Mouse (Mus musculus) heart, adult 18-20 months (tissue): ENCODE measurements around the gene Ap3d1. TPM values are rescaled to one million over a fixed set of nuclear protein-coding genes. Genes with fewer than 3 reads are reported as not detected.
A peak's percentile ranks its signal among the peaks of the same experiment; 100 is the strongest.

Source experiments
- DNase-seq, 2 experiments: peaks; one replicate each; pipeline ENCODE4 v3.0.0; 2021 to 2022; ENCODE audit warnings: mixed read lengths in 1 of 2
- total RNA-seq, 2 experiments: library from RNA; stranded (reverse); gene quantifications; 2 replicates each; pipeline ENCODE4 v1.2.3; 2021

Gene Ap3d1
- total RNA-seq, 2 experiments from 2014 or later = 42.3 to 45.0 TPM

DNA sequence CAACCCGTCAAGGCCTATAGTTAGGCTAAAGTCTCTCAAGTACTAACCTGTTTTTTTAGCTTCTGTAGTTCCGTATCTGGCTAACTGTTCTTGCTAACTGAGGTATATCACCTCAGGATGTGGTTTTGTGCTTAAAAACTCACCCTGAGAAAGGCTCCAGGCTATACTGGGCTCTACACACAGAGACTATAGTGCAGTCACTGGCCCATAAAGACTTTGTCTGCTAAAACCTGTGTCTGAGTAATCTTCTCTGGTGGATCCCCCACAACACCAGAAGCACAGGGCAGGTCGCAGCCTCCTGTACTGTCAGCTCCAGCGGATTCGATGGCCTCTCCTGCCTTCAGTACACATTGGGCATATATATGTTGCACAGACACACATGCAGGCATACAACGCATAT lies 60.1 kb downstream of the Ap3d1 start:
- DNase-seq = no peak

GRCm38 (mm10) chr10:80680260-80680696 lies 61.8 kb downstream of the Ap3d1 start:
- DNase-seq = no peak

- peak in 1 of 2 experiments; percentile 60 for DNase-seq
Observed at GRCm38 (mm10) chr10:80679556-80680259, 62.4 kb downstream of the Ap3d1 start.

DNA sequence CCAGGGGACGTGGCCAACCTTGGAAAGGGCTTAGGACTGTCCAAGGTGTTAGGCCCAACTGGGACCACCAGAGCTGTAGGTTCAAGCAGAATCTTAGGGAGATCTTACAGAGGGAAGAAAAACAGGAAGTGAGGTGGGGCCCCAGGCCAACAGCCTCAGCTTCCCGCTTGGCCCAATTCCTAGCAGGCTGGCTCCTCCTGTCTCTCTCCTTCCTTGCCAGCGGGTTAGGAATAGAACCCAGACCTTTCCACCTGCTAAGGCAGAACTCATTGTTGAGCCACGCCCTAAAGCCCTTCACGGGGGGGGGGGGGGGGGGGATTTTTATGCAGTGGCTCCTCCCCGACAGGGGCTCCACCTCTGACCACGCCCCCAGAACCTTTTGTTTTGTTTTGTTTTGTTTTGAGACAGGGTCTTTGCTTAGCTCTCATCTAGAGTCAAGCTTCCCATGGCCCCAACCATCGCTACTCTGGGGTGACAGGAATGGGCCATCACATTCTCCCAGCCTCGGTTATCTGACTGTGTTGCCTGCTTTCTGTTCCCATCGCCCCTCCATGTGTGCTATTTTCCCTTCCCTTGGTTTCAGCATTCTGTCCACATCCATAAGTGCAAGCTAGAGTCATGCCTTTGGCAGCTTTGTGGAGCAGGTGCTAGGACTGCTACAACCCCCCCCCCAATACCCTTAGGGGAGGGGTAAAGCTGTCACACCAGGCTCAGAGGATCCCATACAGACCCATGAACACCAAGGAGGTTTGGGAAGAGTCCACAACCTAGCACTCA lies 63.3 kb downstream of the Ap3d1 start:
- peak; percentile 47 to 80 for DNase-seq

- DNase-seq = peak; percentile 94 to 98
Observed at GRCm38 (mm10) chr10:80677942-80678436, 64.1 kb downstream of the Ap3d1 start, which contains the start of gene Mknk2. Gene Mknk2, minus strand, starts transcription at chr10:80678112.

DNA sequence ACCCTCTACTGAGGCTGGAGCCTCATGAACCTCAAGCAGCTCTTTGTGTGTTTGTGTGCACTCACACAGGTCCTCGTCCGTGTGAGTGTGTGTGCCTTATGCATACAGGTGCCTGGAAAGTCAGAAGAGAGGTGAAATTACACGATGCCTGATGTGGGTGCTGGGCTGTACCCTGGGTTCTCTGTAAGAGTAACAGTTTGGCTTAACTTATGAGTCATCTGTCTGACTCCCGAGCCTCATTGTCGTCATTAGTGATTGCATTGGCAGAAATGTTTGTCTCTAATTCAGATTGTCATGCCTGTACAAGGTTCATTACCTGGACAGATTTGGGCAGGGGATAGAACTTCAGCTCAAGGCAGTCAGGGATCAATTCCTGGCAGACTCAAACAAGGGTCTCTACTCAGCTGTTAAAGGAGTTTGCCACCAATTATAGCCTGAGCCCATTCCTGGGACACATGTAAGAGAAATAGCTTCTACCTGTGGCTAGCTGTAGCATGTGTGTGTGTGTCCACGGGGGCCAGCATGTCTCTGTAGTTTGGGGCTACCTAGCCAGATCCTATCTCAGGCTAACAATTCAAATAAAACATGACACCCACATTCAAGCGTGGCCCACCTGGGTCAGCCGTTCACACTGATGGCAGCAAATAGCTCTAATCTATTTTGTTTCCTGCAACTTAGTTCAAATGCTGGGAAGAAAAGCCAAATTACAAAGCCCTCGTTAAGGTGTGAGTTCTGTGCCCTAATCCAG lies 64.8 kb downstream of the Ap3d1 start:
- DNase-seq = peak in 1 of 2 experiments; percentile 47

DNA sequence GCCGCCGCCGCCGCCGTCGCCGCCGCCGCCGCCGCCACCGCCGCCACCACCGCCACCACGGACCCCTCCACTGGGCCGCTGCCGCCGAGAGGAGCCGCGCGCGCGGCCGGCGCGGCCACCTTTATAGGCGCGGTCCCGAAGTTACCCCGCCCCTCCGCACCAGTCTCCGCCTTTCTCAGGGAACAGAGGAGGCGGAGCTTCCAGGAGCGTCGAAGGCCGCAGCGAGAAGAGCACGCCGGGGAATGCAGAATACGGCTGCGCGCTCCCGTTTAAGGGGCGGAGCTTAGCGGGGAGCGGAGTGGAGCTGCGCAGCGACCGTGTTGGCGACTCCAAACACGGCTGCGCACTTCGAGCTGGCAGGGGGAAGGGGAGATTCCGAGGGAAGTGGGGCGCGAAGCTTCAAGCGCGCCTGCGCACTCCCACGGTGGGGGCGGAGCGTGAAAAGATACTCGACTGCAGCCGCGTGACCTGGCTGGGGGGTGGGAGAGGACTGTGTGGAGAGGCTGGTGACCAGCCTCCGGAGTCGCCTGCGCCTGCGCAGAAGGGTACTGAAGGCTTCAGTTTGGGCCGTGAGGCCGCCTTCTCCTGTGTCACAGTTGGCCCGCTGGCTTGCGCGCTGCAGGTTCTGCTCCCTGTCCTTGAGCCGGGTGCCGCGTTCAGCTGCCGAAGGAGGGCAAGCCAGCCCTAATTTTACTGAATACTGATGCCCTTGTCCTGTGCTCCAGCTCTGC lies 65.7 kb downstream of the Ap3d1 start:
- peak; percentile 99 to 100 for DNase-seq

DNA sequence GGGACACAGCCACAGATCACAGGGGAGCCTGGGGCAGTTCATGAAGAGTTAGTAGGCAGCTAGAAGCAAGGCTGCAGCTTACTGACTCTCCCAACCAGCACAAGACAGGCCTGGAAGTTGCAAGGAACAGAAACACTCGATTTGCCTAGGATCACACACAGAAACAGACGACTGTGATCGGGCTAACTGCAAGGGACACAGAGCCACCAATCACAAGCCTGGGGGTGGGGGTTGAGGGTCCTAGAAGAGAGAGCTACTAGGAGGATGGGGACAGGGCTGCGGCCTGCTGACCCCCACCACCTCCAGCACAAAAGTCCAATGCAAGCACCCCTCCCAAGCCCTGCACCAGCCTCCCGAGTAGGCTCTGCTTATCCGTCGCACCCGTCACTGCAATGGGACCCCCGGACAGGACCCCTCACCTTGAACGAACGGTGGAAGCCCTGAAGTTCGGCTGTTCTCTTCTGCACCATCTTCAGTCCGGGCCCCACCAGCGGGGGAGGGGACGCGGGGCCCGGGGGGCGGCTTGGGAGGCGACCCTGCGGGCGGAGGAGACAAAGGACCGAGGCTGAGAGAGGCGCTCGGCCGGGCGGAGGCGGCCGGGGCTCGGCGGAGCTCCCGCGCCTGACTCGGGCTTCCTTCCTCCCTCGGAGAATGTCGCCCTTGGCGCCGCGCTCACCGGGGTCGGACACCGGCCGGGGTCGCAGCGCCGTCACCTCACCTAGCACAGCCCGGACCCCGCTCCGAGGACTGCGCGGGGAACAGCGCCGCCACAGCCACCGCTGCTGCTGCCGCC lies 66.5 kb downstream of the Ap3d1 start:
- DNase-seq = peak in 1 of 2 experiments; percentile 67

- no peak for DNase-seq
Observed at GRCm38 (mm10) chr10:80674851-80675404, 67.1 kb downstream of the Ap3d1 start.

GRCm38 (mm10) chr10:80674161-80674711 lies 67.8 kb downstream of the Ap3d1 start:
- peak; percentile 82 to 89 for DNase-seq

- no peak for DNase-seq
Observed at GRCm38 (mm10) chr10:80673690-80674089, 68.4 kb downstream of the Ap3d1 start.

GRCm38 (mm10) chr10:80671936-80672690 lies 70.0 kb downstream of the Ap3d1 start:
- DNase-seq = peak; percentile 66 to 74

DNA sequence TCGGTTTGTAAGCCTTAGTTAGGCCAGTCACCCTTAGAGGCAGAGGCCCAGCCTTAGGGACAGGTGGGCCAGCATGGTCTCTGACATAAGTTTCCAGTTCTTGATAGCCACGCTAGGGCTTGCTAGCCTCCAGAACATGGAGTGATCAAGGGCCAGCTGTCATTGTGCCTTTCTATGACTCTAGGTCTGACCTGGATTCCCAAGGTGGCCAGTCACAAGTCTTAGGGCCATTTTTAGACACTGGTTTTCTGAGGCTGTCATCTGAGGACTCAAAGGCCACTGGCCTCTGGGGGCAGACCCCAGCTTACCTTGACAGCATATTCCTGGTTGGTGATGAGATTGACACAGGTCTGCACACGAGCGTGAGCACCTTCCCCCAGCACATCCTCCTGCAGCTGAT lies 70.8 kb downstream of the Ap3d1 start:
- DNase-seq = no peak

- DNase-seq = no peak
Observed at GRCm38 (mm10) chr10:80670531-80670930, 71.5 kb downstream of the Ap3d1 start.

GRCm38 (mm10) chr10:80669737-80670485 lies 72.2 kb downstream of the Ap3d1 start:
- peak; percentile 85 to 86 for DNase-seq

- DNase-seq = no peak
Observed at GRCm38 (mm10) chr10:80669018-80669417, 73.0 kb downstream of the Ap3d1 start.

- DNase-seq = peak in 1 of 2 experiments; percentile 74
Observed at GRCm38 (mm10) chr10:80668614-80669013, 73.5 kb downstream of the Ap3d1 start.

GRCm38 (mm10) chr10:80666837-80667412 lies 75.1 kb downstream of the Ap3d1 start:
- DNase-seq = no peak
